Mouse (Mus musculus) thymus, postnatal 36 days (tissue): ENCODE measurements around the gene Mrpl4.

Experiments used
- DNase-seq, 2 experiments: peaks; one replicate each; pipeline ENCODE4 v3.0.0; 2022; ENCODE audit warnings: mixed read lengths in 2 of 2

Gene Mrpl4

DNA sequence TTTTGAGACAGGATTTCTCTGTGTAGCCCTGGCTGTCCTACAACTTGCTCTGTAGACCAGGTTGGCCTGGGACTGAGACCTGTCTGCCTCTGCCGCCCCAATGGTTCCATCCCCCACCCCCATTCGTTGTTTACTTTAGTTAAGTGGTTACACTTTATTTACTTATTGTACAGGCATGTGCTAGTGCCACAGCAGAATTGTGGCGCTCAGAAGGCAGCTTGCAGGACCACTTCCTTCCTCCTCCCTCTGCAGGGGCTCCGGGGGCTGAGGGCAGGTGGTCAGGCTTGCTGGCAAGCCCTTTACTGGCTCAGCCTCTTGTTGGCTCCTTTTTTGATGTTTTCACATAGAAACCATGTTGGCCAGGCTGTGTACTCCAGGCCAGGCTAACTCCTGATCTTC, 14.6 kb downstream of the Mrpl4 start:
- peak; percentile 34 to 49 for DNase-seq

DNA sequence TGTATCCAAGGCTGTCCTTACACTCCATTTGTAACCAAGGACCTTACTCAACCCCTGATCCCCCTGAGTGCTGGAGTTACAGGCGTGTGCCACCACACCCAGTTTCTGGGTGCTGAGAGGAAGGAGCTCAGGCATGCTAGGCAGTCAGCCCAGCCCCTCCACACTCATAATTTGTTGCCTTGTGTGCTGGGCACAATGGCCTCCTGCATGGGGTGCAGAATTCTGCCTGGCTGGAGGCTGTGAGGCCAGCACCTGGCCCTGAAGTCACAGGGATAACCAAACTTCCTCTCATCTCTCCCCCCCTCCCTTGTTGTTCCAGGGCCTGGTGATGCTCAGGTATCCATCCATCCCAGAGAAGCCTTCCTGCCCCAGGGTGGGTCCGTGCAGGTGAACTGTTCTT, 16.1 kb downstream of the Mrpl4 start:
- no peak for DNase-seq

DNA sequence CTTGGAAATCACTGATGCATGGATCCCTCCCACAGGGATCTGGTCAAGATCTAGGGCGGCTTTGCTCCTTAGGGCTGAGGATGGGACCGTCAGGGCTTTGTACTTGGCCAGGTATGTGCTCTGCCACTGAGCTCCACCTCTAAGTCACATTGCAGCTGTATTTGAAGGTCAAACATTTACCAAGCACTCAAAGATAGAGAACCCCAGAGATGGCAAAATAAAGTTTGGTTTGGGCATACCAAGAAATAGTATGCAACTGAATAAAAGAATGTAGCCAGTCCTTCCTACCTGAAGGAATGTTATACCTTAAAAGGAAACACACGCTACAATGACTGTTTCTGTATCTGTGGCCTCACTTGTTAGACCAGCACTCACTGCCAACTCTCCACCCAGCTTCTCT, 18.8 kb downstream of the Mrpl4 start:
- no peak for DNase-seq

- DNase-seq = no peak
These were observed 19.8 kb downstream of the Mrpl4 start for GRCm38 (mm10) chr9:21022288-21022687.

- no peak for DNase-seq
These were observed 20.2 kb downstream of the Mrpl4 start for GRCm38 (mm10) chr9:21022726-21023125.

GRCm38 (mm10) chr9:21025258-21025810, 22.8 kb downstream of the Mrpl4 start:
- DNase-seq = no peak

- no peak for DNase-seq
These were observed 24.3 kb downstream of the Mrpl4 start for GRCm38 (mm10) chr9:21026849-21027248.

DNA sequence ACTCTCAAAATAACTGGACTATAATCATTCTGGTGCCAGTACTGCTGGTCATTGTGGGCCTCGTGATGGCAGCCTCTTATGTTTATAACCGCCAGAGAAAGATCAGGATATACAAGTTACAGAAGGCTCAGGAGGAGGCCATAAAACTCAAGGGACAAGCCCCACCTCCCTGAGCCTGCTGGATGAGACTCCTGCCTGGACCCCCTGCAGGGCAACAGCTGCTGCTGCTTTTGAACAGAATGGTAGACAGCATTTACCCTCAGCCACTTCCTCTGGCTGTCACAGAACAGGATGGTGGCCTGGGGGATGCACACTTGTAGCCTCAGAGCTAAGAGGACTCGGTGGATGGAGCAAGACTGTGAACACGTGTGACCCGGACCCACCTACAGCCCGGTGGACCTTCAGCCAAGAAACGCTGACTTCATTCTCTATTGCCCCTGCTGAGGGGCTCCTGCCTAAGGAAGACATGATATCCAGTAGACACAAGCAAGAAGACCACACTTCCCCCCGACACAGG, 25.3 kb downstream of the Mrpl4 start:
- DNase-seq = no peak

DNA sequence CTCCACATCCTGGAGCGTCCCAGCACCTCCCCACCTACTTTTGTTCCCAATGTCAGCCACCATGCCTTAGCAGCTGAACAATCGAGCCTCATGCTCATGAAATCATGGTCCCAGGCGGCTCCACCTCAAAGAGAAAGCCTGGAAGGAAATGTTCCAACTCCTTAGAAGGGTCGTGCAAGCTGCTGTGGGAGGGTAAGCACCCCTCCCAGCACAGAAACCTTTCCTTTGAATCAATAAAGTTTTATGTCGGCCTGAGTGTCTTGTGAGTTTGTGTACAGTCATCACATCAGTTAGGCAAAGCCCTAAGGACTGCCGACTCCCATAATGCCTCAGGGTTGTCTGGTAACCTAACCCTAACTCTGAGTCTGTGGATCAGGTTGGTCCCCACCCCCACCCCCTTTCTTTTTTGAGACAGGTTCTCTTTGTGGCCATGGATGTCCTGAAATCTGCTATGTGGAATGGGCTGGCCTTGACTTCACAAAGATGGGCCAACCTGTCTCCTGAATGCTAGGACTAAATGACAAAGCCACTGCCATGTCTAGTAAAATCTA, 26.1 kb downstream of the Mrpl4 start:
- DNase-seq = no peak

- peak; percentile 78 for DNase-seq
These were observed 26.9 kb downstream of the Mrpl4 start, which contains the start of gene Icam4 for GRCm38 (mm10) chr9:21029291-21030054. Icam4 (plus strand) TSS chr9:21029373.

DNA sequence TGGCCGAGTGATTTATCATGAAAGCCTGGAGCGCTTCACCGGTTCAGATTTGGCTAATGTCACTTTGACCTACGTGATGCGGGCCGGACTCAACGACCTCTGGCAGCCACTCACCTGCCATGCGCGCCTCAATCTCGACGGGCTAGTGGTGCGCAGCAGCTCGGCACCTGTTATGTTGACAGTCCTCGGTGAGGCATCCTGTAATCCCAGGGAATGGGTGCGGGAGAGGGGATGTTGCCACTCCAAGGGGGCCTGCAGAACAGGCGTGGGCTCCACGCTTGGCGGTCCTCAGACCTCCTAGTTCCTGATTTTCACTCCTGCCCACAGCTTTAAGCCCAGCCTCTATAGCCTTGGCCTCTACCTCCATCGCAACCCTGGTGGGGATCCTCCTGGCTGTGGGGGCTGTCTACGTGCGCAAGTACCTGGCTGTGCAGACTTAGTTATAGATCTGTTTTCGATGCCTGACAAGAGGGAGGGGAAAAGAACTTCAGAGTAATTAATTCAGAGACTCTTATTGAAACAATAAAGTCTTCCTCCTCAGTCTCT, 27.6 kb downstream of the Mrpl4 start:
- DNase-seq = peak in 1 of 2 experiments; percentile 38

- DNase-seq = peak; percentile 86 to 88
These were observed 28.3 kb downstream of the Mrpl4 start for GRCm38 (mm10) chr9:21030781-21031250.

DNA sequence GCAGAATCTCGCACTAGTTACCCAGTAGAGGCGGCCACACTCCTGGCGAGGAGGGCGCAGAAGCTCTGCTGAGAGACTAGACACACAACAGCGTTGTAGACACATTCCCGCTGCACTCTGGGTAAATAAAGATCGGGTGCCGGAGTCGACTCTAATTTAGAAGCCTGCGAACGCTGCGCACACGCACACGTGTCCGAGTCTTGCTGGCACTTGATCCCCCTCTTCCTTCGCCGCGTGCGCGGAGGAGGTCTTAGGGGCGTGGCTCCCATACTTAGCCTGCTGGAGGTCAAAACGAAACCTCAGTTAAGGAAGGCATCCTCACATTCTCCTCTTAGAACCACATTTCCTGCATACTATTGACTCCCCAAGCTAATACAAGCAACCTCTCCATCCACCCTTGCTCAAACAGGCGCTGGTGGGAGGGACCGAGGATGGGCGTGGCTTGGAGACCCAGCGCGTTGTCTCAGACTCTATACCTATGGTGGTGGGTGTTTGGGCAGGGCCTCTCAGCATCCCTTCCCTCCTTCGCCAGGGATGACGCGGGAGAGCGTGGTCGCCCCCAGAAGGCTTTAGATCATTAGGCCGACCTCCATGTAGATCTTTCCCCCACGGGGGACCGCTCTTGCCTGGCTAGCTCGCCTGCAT, 28.8 kb downstream of the Mrpl4 start:
- DNase-seq = peak; percentile 65 to 67

DNA sequence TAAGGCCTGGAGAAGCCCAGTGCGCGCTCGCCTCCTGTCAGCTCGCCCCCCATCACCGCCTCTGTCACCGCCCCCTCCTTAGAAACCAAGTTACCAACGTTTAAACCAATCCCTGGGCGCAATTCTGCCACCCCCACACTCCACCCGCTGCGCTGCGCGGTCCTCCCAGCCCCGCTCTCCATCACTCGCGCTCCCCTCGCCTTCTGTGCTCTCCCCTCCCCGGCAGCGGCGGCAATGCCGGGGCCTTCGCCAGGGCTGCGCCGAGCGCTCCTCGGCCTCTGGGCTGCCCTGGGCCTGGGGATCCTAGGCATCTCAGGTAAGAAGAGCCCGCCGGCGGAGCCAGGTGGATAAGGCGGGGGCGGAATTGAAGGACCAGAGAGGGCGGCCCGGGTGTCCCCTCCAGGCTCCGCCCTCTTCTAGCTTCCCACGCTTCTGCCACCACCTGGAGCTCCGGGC, 29.4 kb downstream of the Mrpl4 start, which contains the start of gene Icam5:
Icam5 (plus strand) TSS at position 178 of the 456 bp plus-strand sequence.
- peak in 1 of 2 experiments; percentile 52 for DNase-seq

GRCm38 (mm10) chr9:21032491-21032890, 30.0 kb downstream of the Mrpl4 start:
- no peak for DNase-seq

DNA sequence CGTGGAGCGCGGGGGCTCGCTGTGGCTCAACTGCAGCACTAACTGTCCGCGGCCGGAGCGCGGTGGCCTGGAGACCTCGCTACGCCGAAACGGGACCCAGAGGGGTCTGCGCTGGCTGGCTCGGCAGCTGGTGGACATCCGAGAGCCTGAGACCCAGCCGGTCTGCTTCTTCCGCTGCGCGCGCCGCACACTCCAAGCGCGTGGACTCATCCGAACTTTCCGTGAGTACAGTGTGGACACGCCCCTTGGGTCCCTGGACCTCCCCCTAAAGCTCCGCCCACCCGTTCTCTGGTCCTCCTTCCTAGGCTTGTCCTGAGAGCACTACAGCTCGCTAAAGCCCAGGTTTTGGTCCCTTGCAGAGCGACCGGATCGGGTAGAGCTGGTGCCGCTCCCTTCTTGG, 30.6 kb downstream of the Mrpl4 start:
- DNase-seq = peak; percentile 61 to 69

DNA sequence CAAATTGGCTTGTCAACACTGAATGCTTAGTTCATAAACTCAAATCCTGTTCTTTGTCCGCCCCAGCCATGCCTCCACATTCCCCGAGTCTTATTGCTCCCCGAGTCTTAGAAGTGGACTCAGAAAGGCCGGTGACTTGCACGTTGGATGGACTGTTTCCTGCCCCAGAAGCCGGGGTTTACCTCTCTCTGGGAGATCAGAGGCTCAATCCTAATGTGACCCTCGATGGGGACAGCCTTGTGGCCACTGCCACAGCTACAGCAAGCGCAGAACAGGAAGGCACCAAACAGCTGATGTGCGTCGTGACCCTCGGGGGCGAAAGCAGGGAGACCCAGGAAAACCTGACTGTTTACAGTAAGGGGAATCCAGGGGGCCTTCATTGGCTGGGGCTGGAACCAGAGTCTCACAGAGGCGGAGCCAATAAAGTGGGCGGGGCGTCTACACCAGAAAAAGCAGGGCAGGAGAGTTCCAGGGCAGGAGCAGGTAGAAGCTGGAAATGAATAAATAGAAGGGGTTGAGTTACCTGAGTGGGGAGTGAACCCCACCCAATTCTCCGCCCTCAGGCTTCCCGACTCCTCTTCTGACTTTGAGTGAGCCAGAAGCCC, 32.0 kb downstream of the Mrpl4 start:
- peak in 1 of 2 experiments; percentile 29 for DNase-seq

- DNase-seq = no peak
These were observed 33.0 kb downstream of the Mrpl4 start for GRCm38 (mm10) chr9:21035586-21035985.

GRCm38 (mm10) chr9:21036161-21036560, 33.6 kb downstream of the Mrpl4 start:
- no peak for DNase-seq

GRCm38 (mm10) chr9:21036666-21037065, 34.1 kb downstream of the Mrpl4 start:
- DNase-seq = no peak

- DNase-seq = no peak
These were observed 34.9 kb downstream of the Mrpl4 start for GRCm38 (mm10) chr9:21037481-21037891.

DNA sequence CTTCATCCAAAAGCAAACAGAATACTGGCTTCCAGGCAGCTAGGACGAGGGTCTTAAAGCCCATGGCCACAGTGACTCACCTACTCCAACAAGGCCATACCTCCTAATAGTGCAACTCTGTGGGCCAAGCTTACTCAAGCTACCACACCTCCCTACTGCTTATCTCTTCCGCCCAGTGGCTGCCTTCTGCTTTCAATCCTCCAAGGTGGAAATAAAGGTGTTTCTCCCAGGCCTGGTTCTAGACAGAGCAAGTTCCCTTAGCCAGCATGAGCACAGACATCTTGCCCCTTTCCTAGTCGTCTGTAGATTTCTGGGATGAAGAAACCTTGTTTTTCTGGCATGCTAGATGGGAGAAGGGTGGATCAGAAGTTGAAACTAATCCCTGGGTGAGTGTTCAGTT, 37.2 kb downstream of the Mrpl4 start:
- DNase-seq = no peak
